Mouse (Mus musculus): ENCODE data around the gene Sept9. TPM values are rescaled to one million over a fixed set of nuclear protein-coding genes. Genes with fewer than 3 reads are reported as not detected.

The Sept9 gene
- polyA plus RNA-seq, 1 experiment: 41.4 TPM

DNA sequence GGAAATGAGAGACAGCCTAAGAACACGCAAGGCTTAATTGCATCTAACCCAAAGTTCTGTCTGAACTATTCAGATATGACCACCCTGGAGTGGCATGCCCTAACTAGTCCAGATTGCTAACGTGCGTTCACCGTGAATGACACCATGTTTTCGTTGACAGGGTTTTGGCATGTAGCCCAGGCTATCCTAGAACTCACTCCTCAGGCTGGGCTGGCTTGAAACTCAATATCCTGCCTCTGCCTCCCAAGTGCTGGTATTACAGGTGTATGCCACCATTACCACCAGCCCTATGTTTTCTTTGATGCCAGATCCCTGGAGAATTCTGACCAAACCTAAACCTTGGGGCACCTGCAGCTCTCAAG, 39.5 kb upstream of the Sept9 start:
- H3K4me1 ChIP-seq (ENCODE audit: control insufficient read depth, insufficient read depth, low read length): peaks cover 13% of the 10 kb centered on the region

DNA sequence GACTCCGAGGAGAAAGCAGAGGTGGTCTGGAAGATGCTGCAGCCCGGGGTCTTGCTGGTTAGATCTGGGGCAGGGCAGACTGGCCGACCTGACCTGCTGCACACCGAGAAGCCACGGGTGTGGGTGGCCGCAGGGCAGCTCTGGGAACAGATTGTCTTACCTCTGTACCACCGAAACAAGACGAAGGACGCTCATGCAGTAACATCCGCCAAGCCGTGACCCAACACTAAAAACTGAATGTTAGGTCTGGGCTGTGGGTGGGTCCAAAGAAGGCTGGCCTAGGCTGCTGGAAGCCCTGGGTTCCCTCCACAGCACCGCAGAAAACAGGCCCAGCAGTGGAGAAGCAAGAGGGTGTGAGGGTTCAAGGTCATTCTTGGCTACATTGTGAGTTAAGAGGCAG, 38.7 kb upstream of the Sept9 start:
- TF ChIP-seq POLR2A (IDR thresholded peaks at IDR 0.05; ENCODE audit: borderline replicate concordance, extremely low read depth, low read depth, low read length) (no peak), CTCF (IDR thresholded peaks at IDR 0.05; ENCODE audit: insufficient read depth, low read length) (no peak)
- no peak for DNase-seq
- 92% methylated on average over 12 of the region's 12 CpGs for WGBS
- no peak overlapping the region for H3K4me3 ChIP-seq (replicated peaks; ENCODE audit: extremely low read depth, low read depth, low read length)
- H3K4me1 ChIP-seq (ENCODE audit: control insufficient read depth, insufficient read depth, low read length): peaks cover 13% of the 10 kb centered on the region

More for the DNA sequence above, 39.5 kb upstream of the Sept9 start:
- H3K4me3 ChIP-seq (replicated peaks; ENCODE audit: extremely low read depth, low read depth, low read length): no peak overlapping the region
- WGBS: 62% methylated on average over 5 of the region's 5 CpGs
- no peak for DNase-seq
- TF ChIP-seq POLR2A (IDR thresholded peaks at IDR 0.05; ENCODE audit: borderline replicate concordance, extremely low read depth, low read depth, low read length): no peak
- no peak for TF ChIP-seq CTCF (IDR thresholded peaks at IDR 0.05; ENCODE audit: insufficient read depth, low read length)

DNA sequence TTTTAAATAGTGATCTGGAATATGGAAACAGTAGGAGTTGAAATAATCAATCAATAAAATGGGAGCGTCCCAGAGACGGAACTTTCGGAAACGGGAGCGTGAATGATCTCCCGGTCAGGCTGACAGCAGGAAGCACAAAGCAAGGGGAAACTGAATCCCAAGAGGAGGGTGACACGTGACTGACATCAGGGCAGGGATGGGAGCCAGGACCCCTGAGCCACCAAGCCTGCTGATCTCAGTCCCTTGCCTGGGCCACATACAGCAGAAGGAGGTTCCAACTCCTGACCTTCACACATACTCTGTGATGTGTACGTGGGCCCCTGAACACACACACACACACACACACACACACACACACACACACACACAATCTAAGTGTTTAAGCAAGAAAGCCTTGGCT, 37.9 kb upstream of the Sept9 start:
- no peak for TF ChIP-seq POLR2A (IDR thresholded peaks at IDR 0.05; ENCODE audit: borderline replicate concordance, extremely low read depth, low read depth, low read length)
- TF ChIP-seq CTCF (IDR thresholded peaks at IDR 0.05; ENCODE audit: insufficient read depth, low read length): no peak
- 41% methylated on average over 8 of the region's 8 CpGs for WGBS
- no peak overlapping the region for H3K4me3 ChIP-seq (replicated peaks; ENCODE audit: extremely low read depth, low read depth, low read length)
- DNase-seq: no peak
- H3K4me1 ChIP-seq (ENCODE audit: control insufficient read depth, insufficient read depth, low read length): peaks cover 13% of the 10 kb centered on the region

DNA sequence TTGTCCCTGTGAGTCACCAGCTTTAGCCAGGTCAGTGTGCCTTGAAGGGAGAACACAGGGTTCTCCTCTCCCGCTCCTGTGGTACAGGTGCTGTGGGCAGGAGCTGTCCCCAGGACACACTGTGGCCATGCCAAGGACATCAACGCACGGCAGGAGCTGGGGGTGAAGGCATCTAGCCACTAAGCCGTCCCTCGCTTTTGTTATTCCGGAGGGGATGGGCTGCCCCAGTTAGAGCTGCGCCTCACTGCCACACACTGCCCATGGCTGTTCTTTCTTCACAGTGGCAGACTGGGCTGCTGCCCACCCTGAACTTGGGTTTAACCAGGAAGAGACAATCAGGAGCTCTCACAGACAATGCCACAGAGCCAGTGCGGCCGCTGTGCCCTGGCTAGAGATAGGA, 36.4 kb upstream of the Sept9 start:
- no peak for DNase-seq
- no peak for TF ChIP-seq CTCF (IDR thresholded peaks at IDR 0.05; ENCODE audit: insufficient read depth, low read length)
- no peak for TF ChIP-seq POLR2A (IDR thresholded peaks at IDR 0.05; ENCODE audit: borderline replicate concordance, extremely low read depth, low read depth, low read length)
- no peak overlapping the region for H3K4me3 ChIP-seq (replicated peaks; ENCODE audit: extremely low read depth, low read depth, low read length)
- peaks cover 9% of the 10 kb centered on the region for H3K4me1 ChIP-seq (ENCODE audit: control insufficient read depth, insufficient read depth, low read length)
- 85% methylated on average over 9 of the region's 9 CpGs for WGBS

DNA sequence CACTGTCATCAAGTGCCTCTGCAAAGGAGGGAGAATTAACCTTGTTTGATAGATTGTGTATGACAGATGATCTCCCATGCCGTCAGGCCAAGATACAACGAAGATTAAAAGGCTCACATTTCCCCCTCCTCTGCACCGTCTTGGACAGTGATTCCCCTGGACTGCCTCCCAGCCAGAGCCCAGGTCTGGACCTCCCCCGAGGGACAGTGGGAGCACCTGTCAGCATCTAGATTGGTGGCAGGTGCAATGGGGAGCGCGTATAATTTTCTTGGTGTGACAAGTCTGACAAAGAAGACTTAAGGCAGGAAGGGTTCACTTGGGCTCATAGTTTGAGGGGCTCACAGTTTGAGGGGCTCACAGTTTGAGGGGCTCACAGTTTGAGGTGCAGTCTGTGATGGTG, 35.7 kb upstream of the Sept9 start:
- Histone ChIP-seq H3K4me3 (replicated peaks; ENCODE audit: extremely low read depth, low read depth, low read length) (no peak overlapping the region), H3K4me1 (ENCODE audit: control insufficient read depth, insufficient read depth, low read length) (peaks cover 3% of the 10 kb centered on the region)
- WGBS: 74% methylated on average over 6 of the region's 6 CpGs
- TF ChIP-seq CTCF (IDR thresholded peaks at IDR 0.05; ENCODE audit: insufficient read depth, low read length): no peak
- DNase-seq: no peak

DNA sequence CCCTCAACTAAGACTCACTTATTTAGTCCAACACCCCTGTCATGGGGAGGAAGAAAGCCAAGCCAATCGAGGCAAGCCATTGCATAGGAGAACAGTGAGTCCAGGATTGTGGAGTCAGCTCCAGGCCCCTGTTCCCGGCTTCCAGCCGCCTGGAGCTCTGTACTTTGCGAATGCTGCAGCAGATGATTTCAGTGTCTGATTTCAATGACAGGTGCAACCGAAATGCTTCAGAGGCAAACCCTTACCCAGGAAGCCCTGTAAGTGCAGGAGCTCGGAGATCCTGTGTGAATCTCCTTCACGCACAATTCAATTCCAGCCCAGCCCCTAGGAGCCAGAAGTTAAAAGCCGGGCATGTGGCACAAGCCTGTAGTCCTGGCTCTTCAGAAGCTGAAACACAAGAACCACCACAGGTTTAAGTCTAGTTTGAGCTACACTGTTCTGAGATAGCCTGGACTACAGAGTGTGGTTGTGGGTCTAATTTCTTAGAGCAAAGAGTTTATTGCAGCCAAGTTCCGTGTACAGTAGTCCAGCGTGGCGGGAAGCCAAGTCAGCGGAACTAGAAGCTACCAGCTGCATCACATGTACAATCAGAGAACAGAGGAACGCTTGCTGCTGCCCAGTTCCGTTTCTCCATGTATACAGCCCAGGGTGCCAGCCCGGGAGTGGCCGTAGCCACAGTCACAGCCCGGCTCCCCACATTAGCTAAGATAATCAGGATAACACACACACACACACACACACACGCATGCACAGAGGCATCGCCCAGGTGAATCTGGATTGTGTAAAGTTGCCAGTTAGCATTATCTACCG, 31.0 kb upstream of the Sept9 start:
- Histone ChIP-seq H3K4me3 (replicated peaks; ENCODE audit: extremely low read depth, low read depth, low read length) (no peak overlapping the region), H3K4me1 (ENCODE audit: control insufficient read depth, insufficient read depth, low read length) (no peaks in the 10 kb centered on the region)
- DNase-seq: no peak
- WGBS: 70% methylated on average over 20 of the region's 20 CpGs
- no peak for TF ChIP-seq POLR2A (IDR thresholded peaks at IDR 0.05; ENCODE audit: borderline replicate concordance, extremely low read depth, low read depth, low read length)
- no peak for TF ChIP-seq CTCF (IDR thresholded peaks at IDR 0.05; ENCODE audit: insufficient read depth, low read length)

DNA sequence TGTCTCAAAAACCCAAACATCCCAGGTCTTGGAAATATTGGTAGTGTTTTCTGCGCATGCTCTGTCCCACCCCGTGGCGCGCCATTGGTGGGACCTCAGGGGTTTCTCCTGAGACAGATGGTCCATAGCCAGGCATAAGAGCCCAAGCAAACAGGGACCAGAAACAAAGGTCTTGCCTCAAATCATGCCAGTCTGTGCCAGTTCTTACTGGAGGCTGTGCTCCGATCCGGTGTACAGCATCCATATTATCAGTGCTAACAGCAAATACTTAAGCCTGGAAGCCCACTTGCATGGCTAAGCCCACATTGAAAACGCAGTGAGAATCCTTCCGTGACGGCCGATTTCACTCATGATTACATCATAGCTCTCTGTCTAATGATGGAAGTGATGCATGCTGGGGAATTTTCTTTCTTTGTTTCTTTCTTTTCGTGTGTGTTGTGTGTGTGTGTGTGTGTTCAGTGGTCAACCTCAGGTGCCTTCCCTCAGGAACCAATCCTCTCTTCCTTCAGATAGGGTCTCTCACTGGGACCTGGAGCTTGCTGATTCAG, 30.3 kb upstream of the Sept9 start:
- H3K4me3 ChIP-seq (replicated peaks; ENCODE audit: extremely low read depth, low read depth, low read length): no peak overlapping the region
- DNase-seq: no peak
- H3K4me1 ChIP-seq (ENCODE audit: control insufficient read depth, insufficient read depth, low read length): no peaks in the 10 kb centered on the region
- WGBS: 92% methylated on average over 11 of the region's 11 CpGs
- no peak for TF ChIP-seq POLR2A (IDR thresholded peaks at IDR 0.05; ENCODE audit: borderline replicate concordance, extremely low read depth, low read depth, low read length)

DNA sequence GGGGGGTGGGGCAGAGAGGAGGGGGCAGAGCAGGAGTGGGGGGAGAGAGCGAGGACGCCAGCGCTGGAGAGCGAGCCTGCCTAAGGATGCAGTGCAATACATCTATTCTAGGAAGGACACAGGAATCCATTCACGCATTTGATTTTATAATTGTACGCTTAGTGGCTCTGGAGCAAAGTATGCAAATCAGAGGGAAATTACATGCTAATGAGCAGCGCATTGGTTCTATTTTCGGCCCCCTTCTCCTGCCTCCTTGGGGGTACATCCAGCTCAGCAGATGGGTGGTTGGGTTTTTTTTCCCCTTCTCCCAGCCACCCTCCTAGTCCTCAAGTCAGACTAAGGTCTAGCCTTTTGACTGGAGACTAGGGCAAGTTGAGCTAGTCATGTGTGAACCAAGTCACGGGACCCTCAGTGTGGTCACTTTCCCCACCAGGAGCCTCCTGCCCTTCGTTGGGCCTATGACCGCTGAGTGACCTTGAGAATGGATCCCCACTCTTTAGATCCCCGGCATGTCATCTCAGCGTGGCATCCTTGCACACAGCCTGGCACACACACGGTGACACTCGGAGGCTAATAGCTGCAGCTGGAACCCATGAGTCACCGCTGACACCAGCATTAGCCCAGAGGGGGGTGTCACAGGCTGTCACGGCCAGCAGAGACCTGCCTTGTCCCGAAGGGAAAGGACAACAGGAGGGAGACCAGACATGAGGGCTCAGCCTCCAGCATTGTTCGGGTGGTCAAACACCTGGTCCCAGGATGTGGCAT, 29.5 kb upstream of the Sept9 start:
- H3K4me3 ChIP-seq (replicated peaks; ENCODE audit: extremely low read depth, low read depth, low read length): no peak overlapping the region
- 90% methylated on average over 19 of the region's 19 CpGs for WGBS
- DNase-seq: no peak
- TF ChIP-seq POLR2A (IDR thresholded peaks at IDR 0.05; ENCODE audit: borderline replicate concordance, extremely low read depth, low read depth, low read length): no peak
- TF ChIP-seq CTCF (IDR thresholded peaks at IDR 0.05; ENCODE audit: insufficient read depth, low read length): no peak
- no peaks in the 10 kb centered on the region for H3K4me1 ChIP-seq (ENCODE audit: control insufficient read depth, insufficient read depth, low read length)

DNA sequence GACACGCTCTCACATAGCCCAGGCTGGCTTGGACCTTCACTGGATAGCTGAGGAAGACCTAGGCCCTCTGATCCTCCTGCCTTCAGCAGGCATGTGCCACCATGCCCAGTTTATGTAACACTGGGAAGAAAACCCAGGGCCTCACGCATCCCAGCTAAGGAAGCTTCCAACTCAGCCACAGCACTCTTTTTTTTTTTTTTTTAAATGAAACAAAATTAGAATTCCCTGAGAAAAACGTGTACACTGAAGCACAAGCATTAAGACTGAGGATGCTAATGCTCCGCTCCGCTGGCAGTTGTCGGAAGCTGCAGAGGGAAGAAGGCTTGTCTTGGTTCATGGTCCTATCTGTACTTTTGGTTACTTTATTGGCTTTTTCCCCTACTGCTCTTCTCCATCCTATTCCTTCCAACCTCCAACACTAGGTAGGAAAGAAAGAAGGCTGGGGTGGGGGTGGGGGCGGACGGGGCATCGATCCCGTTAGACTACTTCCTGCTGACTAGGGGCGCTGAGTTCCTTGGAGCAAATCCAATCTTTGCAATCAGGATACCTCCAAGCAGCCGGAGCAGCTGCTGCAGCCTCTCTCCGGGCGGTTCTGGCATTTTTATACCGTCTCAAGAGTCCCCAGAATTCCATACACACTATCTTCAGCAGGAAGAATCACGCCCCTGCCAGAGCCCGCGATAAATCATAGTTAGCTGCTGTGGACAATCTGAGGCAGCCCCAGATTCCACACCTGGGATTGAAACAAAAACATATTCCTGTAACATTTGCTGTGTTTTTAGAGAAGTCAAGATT, 25.2 kb upstream of the Sept9 start:
- DNase-seq: no peak
- 32% methylated on average over 18 of the region's 18 CpGs for WGBS
- Histone ChIP-seq H3K4me1 (ENCODE audit: control insufficient read depth, insufficient read depth, low read length) (no peaks in the 10 kb centered on the region), H3K4me3 (replicated peaks; ENCODE audit: extremely low read depth, low read depth, low read length) (peak overlapping the region; percentile 56)
- no peak for TF ChIP-seq POLR2A (IDR thresholded peaks at IDR 0.05; ENCODE audit: borderline replicate concordance, extremely low read depth, low read depth, low read length)
- no peak for TF ChIP-seq CTCF (IDR thresholded peaks at IDR 0.05; ENCODE audit: insufficient read depth, low read length)

All from lung, adult 2 months (tissue).